Mouse (Mus musculus): ENCODE data around the gene Irf8. TPM values are rescaled to one million over a fixed set of nuclear protein-coding genes. Genes with fewer than 3 reads are reported as not detected.
A peak's percentile ranks its signal among the peaks of the same experiment; 100 is the strongest.

Irf8 gene
- polyA plus RNA-seq, 1 experiment, result 124 TPM

DNA sequence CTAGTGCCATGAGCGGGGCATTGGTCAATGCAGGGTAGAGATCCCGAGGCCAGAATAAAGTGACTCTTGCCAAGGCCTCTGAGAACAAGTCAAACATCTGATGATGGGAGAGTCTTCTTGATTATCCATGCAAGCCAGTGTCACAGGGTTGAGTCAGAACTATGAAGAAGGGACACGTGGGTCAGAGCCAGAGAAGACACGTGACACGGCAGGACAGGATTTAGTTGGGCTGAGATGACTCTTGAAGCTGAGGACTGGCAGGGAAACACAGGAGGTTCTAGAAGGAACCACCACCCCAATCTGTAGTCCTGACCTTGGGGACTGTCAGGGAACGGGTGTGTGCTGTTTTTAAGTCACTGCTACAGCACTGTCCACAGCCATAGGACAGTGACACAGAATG is 23.7 kb downstream of the Irf8 start:
- Histone ChIP-seq H3K4me3 (ENCODE audit: low read depth, low read length) (no peak overlapping the region), H3K36me3 (ENCODE audit: control insufficient read depth, insufficient read depth, low read length) (peaks cover 15% of the 10 kb centered on the region), H3K27ac (ENCODE audit: insufficient read depth, low read depth, low read length) (peak overlapping the region; percentile 7; the same call in 1 of the 2 replicates), H3K27me3 (ENCODE audit: control insufficient read depth, insufficient read depth, low read length) (no peaks in the 10 kb centered on the region), H3K4me1 (ENCODE audit: control insufficient read depth, insufficient read depth, insufficient read length, low read length) (peaks cover 6% of the 10 kb centered on the region; the same call in 1 of the 2 replicates)
- WGBS, result 75% methylated on average over 6 of the region's 6 CpGs
- TF ChIP-seq POLR2A (IDR thresholded peaks at IDR 0.05; ENCODE audit: low read depth, low read length) (no peak), CTCF (IDR thresholded peaks at IDR 0.05; ENCODE audit: extremely low read depth, insufficient read length, insufficient replicate concordance, low read depth, low read length) (no peak)

DNA sequence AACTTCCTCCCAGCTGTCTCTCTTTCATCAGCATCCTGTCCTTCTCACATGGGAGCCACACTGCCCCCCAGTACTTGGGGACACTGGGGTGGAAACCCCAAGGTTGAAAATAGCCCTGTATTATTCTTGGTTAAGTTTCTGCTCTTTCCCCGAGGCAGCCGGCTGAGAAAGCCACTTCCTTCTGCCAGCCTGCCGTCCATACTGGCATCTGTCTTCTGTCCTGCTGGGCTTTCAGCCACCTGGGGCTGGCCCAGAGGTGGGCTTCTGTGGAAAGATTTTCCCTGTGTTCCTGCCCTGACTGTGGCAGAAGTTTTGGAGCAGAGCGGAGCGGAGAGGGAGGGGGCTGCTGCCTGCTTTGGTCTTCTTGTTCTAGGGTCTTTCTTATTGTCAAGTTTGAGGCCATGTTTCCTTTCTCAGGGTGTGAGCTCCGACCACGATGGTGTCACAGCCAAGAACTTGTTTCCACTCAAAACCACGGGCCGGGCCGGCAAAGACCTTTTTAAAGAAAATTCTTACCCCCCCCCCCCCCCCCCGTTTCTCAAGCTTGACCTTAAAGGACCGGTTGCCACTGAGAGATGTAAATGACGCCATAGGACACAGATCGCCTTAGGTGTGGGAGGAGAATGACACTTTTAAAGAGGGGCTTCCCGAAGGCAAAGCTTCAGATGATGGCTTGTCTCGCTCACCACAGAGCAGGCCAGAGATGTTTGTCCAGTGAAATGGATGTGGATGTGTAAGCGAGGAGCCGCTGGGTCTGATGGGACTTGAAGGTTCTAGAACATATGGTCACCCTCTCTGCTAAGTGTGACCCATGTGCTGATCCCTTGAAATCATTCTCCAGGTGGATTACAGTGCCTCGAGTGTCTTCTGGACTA is 24.4 kb downstream of the Irf8 start:
- TF ChIP-seq CTCF (IDR thresholded peaks at IDR 0.05; ENCODE audit: extremely low read depth, insufficient read length, insufficient replicate concordance, low read depth, low read length), result no peak
- H3K4me1 ChIP-seq (ENCODE audit: control insufficient read depth, insufficient read depth, insufficient read length, low read length), result peaks cover 6% of the 10 kb centered on the region; the same call in 1 of the 2 replicates
- peaks cover 8% of the 10 kb centered on the region for H3K36me3 ChIP-seq (ENCODE audit: control insufficient read depth, insufficient read depth, low read length)
- 0 out of 2 replicates have a peak overlapping the region, but pooled peaks have one; percentile 19 for H3K27ac ChIP-seq (ENCODE audit: insufficient read depth, low read depth, low read length)
- H3K27me3 ChIP-seq (ENCODE audit: control insufficient read depth, insufficient read depth, low read length), result no peaks in the 10 kb centered on the region
- H3K4me3 ChIP-seq (ENCODE audit: low read depth, low read length), result no peak overlapping the region
- 81% methylated on average over 19 of the region's 19 CpGs for WGBS

DNA sequence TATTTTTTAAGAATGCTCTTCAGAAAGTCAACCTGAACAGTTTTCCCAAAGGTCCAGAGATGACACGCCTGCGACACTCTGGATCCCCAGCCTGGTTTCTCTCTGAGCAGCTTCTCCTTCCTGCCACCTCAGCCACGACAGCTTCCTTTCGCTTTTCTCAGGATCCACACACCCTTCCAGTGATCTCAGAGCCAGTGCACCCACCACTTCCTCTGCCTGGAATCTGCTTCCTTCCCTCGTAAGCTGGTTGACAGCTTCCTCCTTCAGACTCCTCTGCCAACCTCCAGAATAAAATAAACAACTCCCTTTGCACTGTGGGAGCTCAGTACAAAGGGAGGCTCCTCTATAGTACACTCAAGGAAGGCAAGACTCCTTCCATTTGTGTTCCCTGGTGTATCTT is 27.1 kb downstream of the Irf8 start:
- no peak overlapping the region for H3K4me3 ChIP-seq (ENCODE audit: low read depth, low read length)
- no peaks in the 10 kb centered on the region for H3K36me3 ChIP-seq (ENCODE audit: control insufficient read depth, insufficient read depth, low read length)
- peaks cover 7% of the 10 kb centered on the region; the same call in 1 of the 2 replicates for H3K4me1 ChIP-seq (ENCODE audit: control insufficient read depth, insufficient read depth, insufficient read length, low read length)
- H3K27ac ChIP-seq (ENCODE audit: insufficient read depth, low read depth, low read length), result no peak overlapping the region
- no peaks in the 10 kb centered on the region for H3K27me3 ChIP-seq (ENCODE audit: control insufficient read depth, insufficient read depth, low read length)
- WGBS, result 55% methylated on average over 5 of the region's 5 CpGs
- no peak for TF ChIP-seq CTCF (IDR thresholded peaks at IDR 0.05; ENCODE audit: extremely low read depth, insufficient read length, insufficient replicate concordance, low read depth, low read length)
- TF ChIP-seq POLR2A (IDR thresholded peaks at IDR 0.05; ENCODE audit: low read depth, low read length), result no peak

DNA sequence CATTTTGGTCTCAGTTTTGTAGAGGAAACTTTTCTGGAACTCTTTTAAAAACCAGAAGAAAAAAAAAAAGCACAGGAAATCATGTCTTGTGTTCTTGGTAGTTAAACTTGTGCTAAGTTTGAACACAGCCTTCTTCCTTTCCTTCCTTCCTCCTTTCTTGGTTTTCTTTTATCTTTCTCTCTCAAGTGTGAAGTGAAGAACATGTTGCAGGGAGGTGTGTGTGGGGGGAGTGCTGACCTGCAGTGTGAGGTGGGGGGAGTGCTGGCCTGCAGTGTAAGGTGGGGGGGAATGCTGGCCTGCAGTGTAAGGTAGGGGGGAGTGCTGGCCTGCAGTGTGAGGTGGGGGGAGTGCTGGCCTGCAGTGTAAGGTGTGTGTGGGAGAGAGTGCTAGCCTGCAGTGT is 28.5 kb downstream of the Irf8 start:
- Histone ChIP-seq H3K4me3 (ENCODE audit: low read depth, low read length) (no peak overlapping the region), H3K36me3 (ENCODE audit: control insufficient read depth, insufficient read depth, low read length) (no peaks in the 10 kb centered on the region), H3K27ac (ENCODE audit: insufficient read depth, low read depth, low read length) (no peak overlapping the region), H3K4me1 (ENCODE audit: control insufficient read depth, insufficient read depth, insufficient read length, low read length) (peaks cover 14% of the 10 kb centered on the region; the same call in 1 of the 2 replicates), H3K27me3 (ENCODE audit: control insufficient read depth, insufficient read depth, low read length) (no peaks in the 10 kb centered on the region)
- TF ChIP-seq POLR2A (IDR thresholded peaks at IDR 0.05; ENCODE audit: low read depth, low read length), result no peak
- no peak for TF ChIP-seq CTCF (IDR thresholded peaks at IDR 0.05; ENCODE audit: extremely low read depth, insufficient read length, insufficient replicate concordance, low read depth, low read length)

- TF ChIP-seq CTCF (IDR thresholded peaks at IDR 0.05; ENCODE audit: extremely low read depth, insufficient read length, insufficient replicate concordance, low read depth, low read length) (no peak), POLR2A (IDR thresholded peaks at IDR 0.05; ENCODE audit: low read depth, low read length) (no peak)
- H3K4me3 ChIP-seq (ENCODE audit: low read depth, low read length), result no peak overlapping the region
- H3K36me3 ChIP-seq (ENCODE audit: control insufficient read depth, insufficient read depth, low read length), result no peaks in the 10 kb centered on the region
- no peak overlapping the region for H3K27ac ChIP-seq (ENCODE audit: insufficient read depth, low read depth, low read length)
- 65% methylated on average over 3 of the region's 3 CpGs for WGBS
- H3K4me1 ChIP-seq (ENCODE audit: control insufficient read depth, insufficient read depth, insufficient read length, low read length), result peaks cover 22% of the 10 kb centered on the region; the same call in 1 of the 2 replicates
- no peaks in the 10 kb centered on the region for H3K27me3 ChIP-seq (ENCODE audit: control insufficient read depth, insufficient read depth, low read length)
These were observed 30.5 kb downstream of the Irf8 start for GRCm38 (mm10) chr8:120766622-120767021.

DNA sequence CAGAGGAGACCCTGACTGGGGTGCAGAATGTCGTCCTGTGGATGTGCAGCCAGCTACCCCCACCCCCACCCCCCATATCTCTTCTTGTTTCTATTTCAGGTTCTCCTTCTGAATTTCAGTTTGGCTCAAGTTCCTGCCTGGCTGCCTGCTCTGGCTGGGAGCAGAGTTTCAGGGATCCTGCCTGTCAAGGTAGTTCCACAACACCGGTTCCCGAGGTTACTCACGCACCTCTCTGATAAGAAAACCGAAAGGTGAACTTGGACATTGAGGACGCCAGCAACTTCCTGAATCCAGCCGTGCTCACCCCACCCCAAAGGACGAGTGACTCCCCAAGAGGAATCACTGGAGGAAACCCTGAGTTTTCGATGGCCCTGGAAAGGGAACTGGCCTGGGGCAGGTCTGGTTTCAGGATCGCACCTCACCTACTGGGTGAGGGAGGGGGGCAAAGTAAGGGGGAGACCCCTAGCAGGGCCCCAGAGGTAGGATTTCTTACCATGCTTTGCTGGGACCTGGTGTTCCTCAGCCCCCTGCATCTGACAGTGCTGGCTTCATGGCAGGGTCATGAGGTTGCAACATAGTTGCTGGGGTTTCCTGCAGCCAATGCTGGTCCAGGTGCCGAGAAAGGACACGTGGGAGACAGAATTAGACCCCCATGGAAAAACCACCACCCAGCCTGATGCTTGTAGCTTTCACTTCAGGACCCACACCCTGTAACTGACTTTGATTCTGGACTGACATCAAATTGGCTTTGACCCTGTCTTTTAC is 32.5 kb downstream of the Irf8 start:
- no peaks in the 10 kb centered on the region for H3K27me3 ChIP-seq (ENCODE audit: control insufficient read depth, insufficient read depth, low read length)
- peaks cover 19% of the 10 kb centered on the region; the same call in 1 of the 2 replicates for H3K4me1 ChIP-seq (ENCODE audit: control insufficient read depth, insufficient read depth, insufficient read length, low read length)
- no peaks in the 10 kb centered on the region for H3K36me3 ChIP-seq (ENCODE audit: control insufficient read depth, insufficient read depth, low read length)
- WGBS, result 16% methylated on average over 12 of the region's 12 CpGs
- peak overlapping the region; percentile 65 for H3K27ac ChIP-seq (ENCODE audit: insufficient read depth, low read depth, low read length)
- no peak for TF ChIP-seq POLR2A (IDR thresholded peaks at IDR 0.05; ENCODE audit: low read depth, low read length)
- no peak for TF ChIP-seq CTCF (IDR thresholded peaks at IDR 0.05; ENCODE audit: extremely low read depth, insufficient read length, insufficient replicate concordance, low read depth, low read length)
- peak overlapping the region; percentile 16; the same call in 1 of the 2 replicates for H3K4me3 ChIP-seq (ENCODE audit: low read depth, low read length)

DNA sequence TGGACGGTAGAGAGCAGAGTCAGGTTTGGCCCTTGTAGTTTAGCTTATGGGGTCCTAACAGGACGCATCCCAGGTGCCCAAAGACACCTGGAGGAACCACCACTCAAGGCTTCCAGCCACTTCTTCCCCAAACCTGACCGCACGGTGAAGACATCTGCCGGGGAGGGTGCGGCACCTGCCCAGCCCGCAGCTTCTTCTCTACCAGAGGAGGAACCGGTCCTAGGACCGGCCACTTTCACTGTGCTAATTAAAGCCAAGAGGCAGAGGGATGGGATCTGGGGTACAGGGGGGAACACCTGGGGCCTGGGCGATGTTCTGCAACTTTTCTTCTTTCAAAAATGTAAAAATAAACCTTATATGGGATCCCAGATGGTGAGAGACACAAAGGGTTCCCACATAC is 41.0 kb downstream of the Irf8 start:
- Histone ChIP-seq H3K27me3 (ENCODE audit: control insufficient read depth, insufficient read depth, low read length) (no peaks in the 10 kb centered on the region), H3K4me1 (ENCODE audit: control insufficient read depth, insufficient read depth, insufficient read length, low read length) (peaks cover 2% of the 10 kb centered on the region; the same call in 1 of the 2 replicates), H3K4me3 (ENCODE audit: low read depth, low read length) (no peak overlapping the region), H3K27ac (ENCODE audit: insufficient read depth, low read depth, low read length) (no peak overlapping the region), H3K36me3 (ENCODE audit: control insufficient read depth, insufficient read depth, low read length) (no peaks in the 10 kb centered on the region)
- 84% methylated on average over 10 of the region's 10 CpGs for WGBS
- TF ChIP-seq POLR2A (IDR thresholded peaks at IDR 0.05; ENCODE audit: low read depth, low read length), result no peak
- TF ChIP-seq CTCF (IDR thresholded peaks at IDR 0.05; ENCODE audit: extremely low read depth, insufficient read length, insufficient replicate concordance, low read depth, low read length), result no peak
